Mouse (Mus musculus) brain, embryonic 14.5 days (tissue): ENCODE measurements around the gene Pitpnm2. TPM values are rescaled to one million over a fixed set of nuclear protein-coding genes. Genes with fewer than 3 reads are reported as not detected.
A peak's percentile ranks its signal among the peaks of the same experiment; 100 is the strongest.

ENCODE experiments used
- DNase-seq: peaks from one replicate; pipeline ENCODE4 v3.0.0-alpha.2; 2011; ENCODE audit warnings: low read depth
- CTCF ChIP-seq: fragments of 200-500 bp; IDR thresholded peaks from 2 replicates; pipeline ENCODE4 v1.5.1; 2012; ENCODE audit warnings: inconsistent platforms, mild to moderate bottlenecking, moderate library complexity, borderline replicate concordance; ENCODE audit not compliant: insufficient read depth, insufficient read length; ENCODE audit errors: extremely low read depth
- POLR2A ChIP-seq: fragments of 200-500 bp; IDR thresholded peaks from 2 replicates; pipeline ENCODE4 v1.6.1; 2012; ENCODE audit warnings: mild to moderate bottlenecking, inconsistent platforms, borderline replicate concordance; ENCODE audit not compliant: poor library complexity, insufficient read depth, insufficient read length, severe bottlenecking; ENCODE audit errors: extremely low read depth
- polyA plus RNA-seq: library from polyadenylated mRNA; depleted of rRNA; stranded (reverse); fragments of >200 nt; gene quantifications from 2 replicates; pipeline ENCODE4 v1.2.3, GENCODE M21; 2012

Gene Pitpnm2
- polyA plus RNA-seq, 1 experiment = 61.2 TPM

DNA sequence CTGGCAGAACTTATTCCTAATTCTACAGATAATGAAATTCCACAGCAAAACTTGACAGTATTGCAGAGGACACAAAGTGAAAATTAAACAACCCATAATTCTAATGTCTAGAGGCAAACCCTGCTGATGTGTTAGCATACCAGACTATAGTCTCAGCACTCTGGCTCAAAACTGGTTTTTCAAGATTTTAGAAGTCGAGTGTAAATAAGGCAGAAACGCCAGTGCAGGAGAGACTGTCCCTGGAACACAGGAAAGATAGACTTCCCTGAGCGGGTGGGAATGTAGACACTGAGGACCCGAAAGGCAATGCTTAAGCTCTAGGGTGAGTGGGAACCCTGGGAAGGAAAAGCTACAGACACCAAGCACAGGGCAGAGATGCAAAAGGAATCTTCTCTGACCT lies 12.5 kb upstream of the Pitpnm2 start:
- no peak for DNase-seq
- TF ChIP-seq CTCF = no peak
- TF ChIP-seq POLR2A = no peak

DNA sequence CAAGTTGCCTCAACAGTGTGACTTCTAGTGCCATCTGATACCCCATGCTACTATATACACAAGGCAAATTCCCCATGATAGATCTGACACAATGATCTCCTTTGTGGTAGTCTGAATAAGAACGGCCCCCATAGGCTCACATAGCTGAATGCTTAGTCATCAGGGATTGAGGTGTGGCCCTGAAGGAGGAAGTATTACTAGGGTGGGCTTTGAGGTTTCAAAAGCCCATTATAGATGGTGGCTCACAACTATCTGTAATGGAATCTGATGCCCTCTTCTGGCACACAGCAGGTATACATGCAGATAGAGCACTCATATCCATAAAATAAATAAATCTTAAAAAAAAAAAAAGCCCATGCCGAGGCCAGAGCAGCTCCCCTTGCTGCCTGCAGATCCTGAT lies 9.6 kb upstream of the Pitpnm2 start:
- TF ChIP-seq POLR2A (no peak), CTCF (peak; percentile 14; the same call in 1 of the 2 replicates)
- peak; percentile 50 for DNase-seq

DNA sequence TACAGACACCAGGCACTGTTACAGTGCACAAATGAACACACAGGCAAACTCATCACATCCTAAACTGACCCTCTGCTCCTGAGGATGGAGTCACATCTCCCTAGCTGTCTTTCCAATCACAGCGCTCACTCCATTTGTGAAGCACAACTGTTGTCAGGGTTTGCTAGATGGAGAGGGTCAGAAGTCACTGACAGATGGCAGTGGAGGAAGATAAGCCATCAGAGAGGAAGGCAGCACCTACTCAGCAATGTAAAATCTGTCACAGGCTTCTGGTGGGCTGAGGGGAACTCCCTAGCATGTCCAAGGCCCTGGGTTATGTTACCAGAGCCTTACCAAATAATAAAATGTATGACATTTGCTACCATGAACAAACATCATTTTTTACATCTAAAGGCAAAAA lies 8.5 kb upstream of the Pitpnm2 start:
- TF ChIP-seq POLR2A (no peak), CTCF (no peak)
- DNase-seq = no peak

DNA sequence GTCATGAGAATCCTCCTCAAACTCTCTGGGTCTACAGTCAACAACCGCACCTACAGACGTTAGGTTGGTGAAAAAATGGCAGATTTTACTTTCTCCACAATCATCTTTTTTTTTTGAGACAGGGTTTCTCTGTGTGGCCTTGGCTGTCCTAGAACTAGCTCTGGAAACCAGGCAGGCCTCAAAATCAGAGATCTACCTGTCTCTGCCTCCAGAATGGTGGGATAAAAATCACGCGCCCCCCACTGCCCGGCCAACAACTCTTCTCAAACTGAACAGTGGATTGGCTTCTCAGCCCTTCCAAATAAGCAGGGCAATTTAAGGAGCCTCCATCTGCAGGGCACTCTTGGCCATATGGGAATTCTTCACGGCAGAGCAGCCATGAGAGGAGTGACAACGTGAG lies 5.6 kb upstream of the Pitpnm2 start:
- TF ChIP-seq POLR2A (no peak), CTCF (no peak)
- no peak for DNase-seq

DNA sequence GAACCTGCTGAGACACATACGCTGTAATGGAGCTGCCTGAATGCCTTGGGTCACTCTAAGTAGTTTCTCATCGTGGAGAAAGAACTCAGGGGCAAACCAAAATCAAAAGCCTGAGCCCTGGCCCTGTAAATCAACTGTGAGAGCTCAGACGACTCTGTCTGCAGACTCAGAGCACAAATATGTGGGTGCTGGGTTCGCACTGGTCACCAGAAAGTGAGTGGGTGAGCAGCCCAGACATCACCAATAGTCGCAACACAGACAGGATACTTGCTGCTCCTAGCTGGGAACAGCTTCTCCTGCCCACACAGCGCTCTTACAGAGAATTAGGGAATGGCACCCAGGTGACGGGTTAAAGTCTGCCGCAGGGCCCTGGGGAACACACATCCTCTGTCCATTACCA lies 4.0 kb upstream of the Pitpnm2 start:
- TF ChIP-seq POLR2A (no peak), CTCF (no peak)
- no peak for DNase-seq

DNA sequence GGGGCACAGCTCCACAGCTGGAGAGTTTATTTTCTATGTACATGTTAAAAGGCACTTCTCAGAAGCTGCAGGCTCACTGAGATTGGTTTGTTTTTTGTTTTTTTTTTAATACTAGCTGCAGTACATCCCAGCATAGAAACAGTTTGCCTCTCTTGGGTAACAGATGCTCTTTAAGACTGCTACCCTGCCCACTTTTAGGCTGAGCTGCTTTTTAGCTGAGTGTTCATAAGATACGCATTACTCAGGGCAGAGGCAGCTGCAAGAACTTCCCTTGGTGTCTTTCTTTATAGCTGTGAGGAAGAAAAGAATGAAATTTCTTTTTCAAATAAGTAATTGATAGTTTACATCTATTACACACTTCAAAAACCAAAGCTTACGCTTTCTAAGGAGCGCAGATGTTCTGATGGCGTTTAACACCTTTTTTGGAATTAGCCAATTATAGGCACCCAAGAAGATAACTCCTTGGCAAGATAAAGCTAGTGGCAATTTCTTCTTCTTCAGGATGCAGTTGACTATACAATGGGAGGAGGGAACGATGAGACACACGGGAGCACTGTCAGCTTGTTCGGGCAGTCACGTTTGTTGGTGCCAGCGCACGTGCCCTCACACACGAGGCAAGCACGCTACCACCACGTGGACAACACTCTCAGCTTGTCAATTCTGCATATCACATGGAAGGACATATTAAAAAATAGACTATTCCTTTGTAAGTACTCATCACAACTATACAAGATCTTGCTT lies 3.2 kb upstream of the Pitpnm2 start:
- TF ChIP-seq POLR2A (no peak), CTCF (no peak)
- no peak for DNase-seq

DNA sequence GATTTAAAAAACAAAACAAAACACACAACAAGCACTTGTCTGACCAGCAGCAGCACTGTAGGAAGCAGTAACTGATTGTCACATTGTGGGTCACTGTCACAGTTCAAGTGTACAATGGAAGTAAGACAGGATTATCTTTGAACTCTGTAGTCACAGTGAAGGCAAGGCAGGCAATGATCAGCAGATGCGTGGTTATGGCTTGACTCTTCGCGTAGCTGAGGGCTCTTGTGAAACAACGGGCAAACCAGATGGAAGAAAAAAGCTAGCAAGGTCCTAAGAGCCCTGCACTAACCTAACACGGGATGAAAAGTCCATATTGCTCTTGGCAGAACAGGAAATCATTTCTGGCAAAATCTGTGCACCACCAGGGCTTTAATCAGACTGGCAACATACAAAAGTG lies 1.5 kb upstream of the Pitpnm2 start:
- TF ChIP-seq CTCF = no peak
- no peak for TF ChIP-seq POLR2A
- DNase-seq = no peak

DNA sequence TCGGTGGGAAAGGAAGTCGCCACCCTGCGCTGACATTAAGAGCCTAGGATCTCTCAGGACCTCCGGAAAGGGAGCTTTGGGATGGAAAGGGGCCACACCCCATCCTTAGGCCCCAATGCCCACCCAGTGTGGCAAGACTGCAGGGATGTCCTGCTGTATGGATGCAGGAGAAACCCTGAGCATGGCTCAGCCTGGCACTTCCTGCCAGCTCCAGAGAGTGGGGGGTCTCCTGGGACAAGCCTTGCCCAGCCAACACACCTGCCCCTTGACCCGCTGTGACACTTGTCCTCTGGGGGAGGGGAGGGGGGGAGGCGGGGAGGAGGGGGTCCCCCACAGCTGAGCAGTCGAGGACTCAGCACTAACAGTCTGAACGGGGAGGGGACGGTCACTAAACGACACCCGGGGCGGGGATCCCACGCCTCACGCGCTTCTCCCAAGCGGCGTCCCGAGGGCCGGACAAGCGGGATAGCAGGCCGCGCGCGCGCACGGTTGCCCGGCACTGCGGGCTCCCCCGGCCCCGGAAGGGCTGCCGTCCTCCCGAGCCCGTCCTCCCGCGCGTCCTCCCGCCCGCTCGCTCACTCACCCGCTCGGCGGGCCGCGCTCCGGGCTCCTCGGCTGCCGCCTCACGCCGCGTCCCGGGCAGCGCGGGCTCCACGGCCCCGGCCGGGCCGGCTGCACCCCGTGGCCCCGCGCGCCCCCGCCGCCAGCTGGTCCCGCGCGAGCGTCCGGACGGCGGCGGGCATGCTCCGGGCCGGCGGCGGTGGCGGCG lies 531 bp downstream of the Pitpnm2 start:
- peak; percentile 12; the same call in 1 of the 2 replicates for TF ChIP-seq POLR2A
- TF ChIP-seq CTCF = no peak
- peak; percentile 56 for DNase-seq

DNA sequence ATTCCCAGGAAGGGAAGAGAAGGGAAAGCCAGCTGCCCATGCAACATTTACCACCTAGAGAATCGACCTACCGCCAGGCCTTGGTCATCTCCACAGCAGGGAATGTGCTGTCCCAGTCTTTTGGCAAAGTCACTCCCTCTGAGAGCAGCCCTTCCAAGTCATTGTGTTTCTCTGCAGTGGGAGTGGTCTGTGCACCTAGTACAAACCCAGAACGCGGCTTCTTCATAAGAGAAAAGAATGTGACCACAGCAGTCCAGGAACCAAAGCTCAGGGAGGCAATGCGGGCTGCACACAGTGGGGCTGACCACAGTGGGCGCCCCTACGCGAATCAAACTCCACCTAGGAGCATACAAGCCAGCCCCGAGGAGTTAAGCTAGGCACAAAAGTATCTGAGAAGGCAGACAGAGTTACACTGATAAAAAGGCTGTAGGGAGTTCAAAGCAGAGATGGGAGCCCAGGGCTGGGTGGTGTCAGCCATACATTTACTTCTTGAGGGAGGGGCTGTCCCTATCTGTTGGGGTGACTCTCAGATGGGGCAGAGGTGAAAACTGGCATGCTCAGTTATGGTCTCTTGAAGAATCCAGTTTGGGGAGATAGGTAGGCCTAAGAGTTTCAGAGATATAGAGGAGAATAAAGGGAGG lies 1.5 kb downstream of the Pitpnm2 start:
- no peak for TF ChIP-seq CTCF
- no peak for TF ChIP-seq POLR2A
- no peak for DNase-seq

DNA sequence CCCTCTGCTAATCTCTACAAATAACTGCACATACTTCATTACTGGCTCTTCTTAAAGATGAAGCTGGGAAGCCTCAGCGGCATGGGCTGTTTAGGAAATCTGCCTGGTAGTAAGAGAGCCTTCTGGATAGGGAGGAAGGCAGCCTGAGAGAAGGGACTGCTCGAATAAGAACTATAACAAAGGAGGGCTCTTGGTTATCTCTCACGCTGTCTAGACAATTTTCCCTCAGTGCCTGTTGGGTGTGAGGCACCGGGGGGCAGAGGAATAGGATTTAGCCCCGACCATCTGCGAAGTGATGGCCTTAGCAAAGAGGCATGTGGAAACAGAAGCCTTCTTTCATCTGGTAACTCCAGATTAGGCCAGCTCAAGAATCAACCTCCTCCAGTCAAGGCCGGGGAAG lies 2.3 kb downstream of the Pitpnm2 start:
- DNase-seq = no peak
- TF ChIP-seq CTCF (no peak), POLR2A (no peak)

DNA sequence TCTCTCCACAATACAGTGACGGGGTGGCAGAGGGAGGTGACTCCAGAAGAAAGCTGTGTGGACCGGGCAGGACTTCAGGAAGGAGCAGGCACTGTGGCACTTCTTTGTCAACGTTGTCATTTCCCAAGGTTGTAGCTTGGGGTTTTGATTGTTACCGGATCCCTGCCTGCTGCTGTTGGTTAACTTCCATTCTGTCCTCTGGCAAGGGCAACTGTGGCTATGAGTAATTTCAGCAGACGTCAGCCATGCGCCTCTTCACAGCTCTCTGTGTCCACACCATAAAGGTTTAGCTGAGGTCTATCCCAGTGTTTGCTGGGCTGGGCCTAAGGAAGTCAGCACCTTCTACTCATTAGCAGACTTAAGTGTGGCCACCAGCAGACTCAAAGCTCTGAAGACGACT lies 4.7 kb downstream of the Pitpnm2 start:
- no peak for DNase-seq
- TF ChIP-seq POLR2A (no peak), CTCF (no peak)
